Mouse (Mus musculus) heart, embryonic 14.5 days (tissue): ENCODE data around the gene Gm2075. TPM values are rescaled to one million over a fixed set of nuclear protein-coding genes. Genes with fewer than 3 reads are reported as not detected.
"Not testable (repeated sequence)": the region's sequence is repeated elsewhere in the genome, so short reads cannot be mapped to it uniquely, and the experiment has no call there.

ENCODE experiments used
- ATAC-seq: fragments of 200-750 bp; cut with Nextera tagmentation; 2 replicates; pipeline ENCODE4 v1.8.0; 2017; ENCODE audit warnings: low read depth, moderate TSS enrichment; ENCODE audit not compliant: insufficient number of reproducible peaks, insufficient read depth, low FRiP score
- H3K27ac ChIP-seq, 2 experiments: fragments of 200-500 bp in 1 of 2; fragments of 300-500 bp in 1 of 2; sonication (generic) in 1 of 2; replicated peaks in 1 of 2; 2 replicates each; pipeline ENCODE4 v1.5.1; 2012 to 2014; ENCODE audit warnings: low read depth in 2 of 2, low read length in 2 of 2, control low read depth in 1 of 2, mild to moderate bottlenecking in 1 of 2, mixed read lengths in 1 of 2; ENCODE audit not compliant: control insufficient read depth in 1 of 2, insufficient read depth in 1 of 2
- H3K27me3 ChIP-seq: fragments of 300-500 bp; sonication (generic); 2 replicates; pipeline ENCODE4 v1.6.1; 2014; ENCODE audit warnings: mild to moderate bottlenecking, low read length, control low read depth; ENCODE audit not compliant: control insufficient read depth, insufficient read depth
- H3K36me3 ChIP-seq: fragments of 300-500 bp; sonication (generic); 2 replicates; pipeline ENCODE4 v1.6.1; 2014; ENCODE audit warnings: mild to moderate bottlenecking, control low read depth, low read length, mixed read lengths; ENCODE audit not compliant: control insufficient read depth, insufficient read depth
- H3K4me1 ChIP-seq, 2 experiments: fragments of 200-500 bp in 1 of 2; fragments of 300-500 bp in 1 of 2; sonication (generic) in 1 of 2; 2 replicates each; pipeline ENCODE4 v1.6.1; 2012 to 2014; ENCODE audit warnings: low read length in 2 of 2, control low read depth in 1 of 2, mixed read lengths in 1 of 2; ENCODE audit not compliant: control insufficient read depth in 2 of 2, insufficient read depth in 2 of 2
- H3K4me2 ChIP-seq: fragments of 300-500 bp; sonication (generic); 2 replicates; pipeline ENCODE4 v1.6.1; 2014; ENCODE audit warnings: mild to moderate bottlenecking, low read length
- H3K4me3 ChIP-seq, 2 experiments: fragments of 200-500 bp in 1 of 2; fragments of 300-500 bp in 1 of 2; sonication (generic) in 1 of 2; 2 replicates each; pipeline ENCODE4 v1.5.1; 2012 to 2014; ENCODE audit warnings: low read length in 2 of 2, mild to moderate bottlenecking in 2 of 2, control low read depth in 1 of 2, low read depth in 1 of 2, moderate library complexity in 1 of 2; ENCODE audit not compliant: control insufficient read depth in 1 of 2, insufficient read depth in 1 of 2
- H3K9ac ChIP-seq: fragments of 300-500 bp; sonication (generic); 2 replicates; pipeline ENCODE4 v1.6.1; 2014; ENCODE audit warnings: mild to moderate bottlenecking, low read length
- H3K9me3 ChIP-seq: fragments of 300-500 bp; sonication (generic); 2 replicates; pipeline ENCODE4 v1.6.1; 2016; ENCODE audit warnings: low read length, control low read depth; ENCODE audit not compliant: control insufficient read depth
- WGBS: fragments of 180-500 bp; shearing (Covaris S2); extraction: QIAGEN DNeasy Blood & Tissue Kit; methylation state at CpG from one replicate; pipeline ENCODE4 v1.1.7; 2014; 5-methylcytosine and 5-hydroxymethylcytosine counted together
- polyA plus RNA-seq: library from polyadenylated mRNA; unstranded; fragments of >200 nt; fragmentation: Nextera tagmentation; extraction: Ambion mirVana; gene quantifications from 2 replicates; pipeline ENCODE4 v1.2.1, GENCODE M21; 2014

Gene Gm2075
- polyA plus RNA-seq, result not detected in 2 replicates

DNA sequence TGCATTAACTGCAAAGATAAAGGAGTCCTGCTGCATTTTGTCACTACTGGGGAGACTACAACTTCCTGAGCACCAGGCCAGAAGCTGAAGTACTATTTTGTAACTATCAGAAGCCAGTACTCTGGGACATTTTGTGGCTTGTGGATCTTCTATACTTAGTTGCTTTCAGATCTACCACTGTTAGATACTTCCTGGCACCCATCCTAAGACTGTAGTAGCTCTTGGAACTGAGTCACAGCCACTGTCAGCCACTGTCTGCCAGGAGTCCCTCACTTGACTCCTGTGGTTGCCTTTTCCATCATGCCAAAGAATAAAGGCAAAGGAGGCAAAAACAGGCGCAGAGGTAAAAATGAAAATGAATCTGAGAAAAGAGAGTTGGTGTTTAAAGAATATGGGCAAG is at the start of gene Gm2075:
Gm2075 (plus strand) TSS at position 301 of the 400 bp plus-strand sequence.
- no CpG with 5 or more reads among the region's 1 CpGs for WGBS
- ATAC-seq, result not testable (repeated sequence)

DNA sequence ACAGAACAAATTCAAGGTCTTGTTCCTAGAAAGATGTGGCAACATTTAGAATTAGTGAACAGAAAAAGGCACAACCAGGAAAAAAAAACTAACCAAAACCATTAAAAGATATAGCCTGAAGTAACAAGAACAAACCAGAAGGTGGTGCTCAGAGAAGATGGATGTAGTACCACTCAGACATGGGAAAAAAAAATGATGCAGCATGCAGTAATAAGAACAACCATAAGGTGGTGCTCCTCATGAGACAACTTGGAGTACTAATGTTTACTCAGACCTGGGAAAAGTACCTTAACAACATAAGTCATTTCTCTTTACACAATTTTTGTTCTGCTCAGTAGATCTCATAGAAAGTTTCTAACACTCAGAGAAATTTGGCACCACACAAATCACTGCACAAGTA is 27.6 kb upstream of the Gm2075 start:
- H3K27me3 ChIP-seq, H3K36me3 ChIP-seq, H3K9me3 ChIP-seq, H3K4me3 ChIP-seq, H3K9ac ChIP-seq, ATAC-seq, H3K27ac ChIP-seq, H3K4me2 ChIP-seq, H3K4me1 ChIP-seq: not testable (repeated sequence)

More for the DNA sequence above, at the start of gene Gm2075:
- H3K36me3 ChIP-seq, H3K9me3 ChIP-seq, H3K4me1 ChIP-seq, H3K27ac ChIP-seq, H3K9ac ChIP-seq, H3K4me2 ChIP-seq, H3K27me3 ChIP-seq, H3K4me3 ChIP-seq: not testable (repeated sequence)

DNA sequence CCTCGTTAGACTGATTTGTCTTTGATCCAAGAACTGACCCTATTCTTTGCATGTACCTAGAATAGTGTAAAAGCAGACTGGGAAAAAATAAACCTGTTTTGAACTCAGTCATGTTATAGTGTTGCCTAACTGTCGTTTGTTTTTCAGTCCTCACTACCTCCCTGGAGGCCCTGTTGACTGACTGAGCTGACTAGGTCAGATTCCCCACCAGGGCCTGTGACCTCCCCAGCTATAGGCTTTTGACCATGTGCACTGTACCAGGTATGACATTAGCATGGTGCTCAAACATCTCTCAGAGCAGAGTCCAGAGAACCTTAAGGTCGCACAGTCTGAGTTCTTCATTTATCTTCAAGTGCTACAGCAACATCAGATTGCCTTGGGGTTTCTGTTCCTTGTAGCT is 7.5 kb upstream of the Gm2075 start:
- not testable (repeated sequence) for H3K27ac ChIP-seq, H3K9ac ChIP-seq, H3K9me3 ChIP-seq, ATAC-seq, H3K36me3 ChIP-seq, H3K4me2 ChIP-seq, H3K27me3 ChIP-seq, H3K4me3 ChIP-seq, H3K4me1 ChIP-seq
- WGBS, result 63% methylated on average over 3 of the region's 3 CpGs

DNA sequence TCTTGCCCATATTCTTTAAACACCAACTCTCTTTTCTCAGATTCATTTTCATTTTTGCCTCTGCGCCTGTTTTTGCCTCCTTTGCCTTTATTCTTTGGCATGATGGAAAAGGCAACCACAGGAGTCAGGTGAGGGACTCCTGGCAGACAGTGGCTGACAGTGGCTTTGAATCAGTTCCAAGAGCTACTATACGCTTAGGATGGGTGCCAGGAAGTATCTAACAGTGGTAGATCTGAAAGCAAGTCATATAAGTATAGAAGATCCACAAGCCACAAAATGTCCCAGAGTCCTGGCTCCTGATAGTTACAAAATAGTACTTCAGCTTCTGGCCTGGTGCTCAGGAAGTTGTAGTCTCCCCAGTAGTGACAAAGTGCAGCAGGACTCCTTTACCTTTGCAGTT is 7.0 kb downstream of the Gm2075 start, which contains the start of gene Gm6803:
Gm6803 (minus strand) TSS at position 101 of the 400 bp plus-strand sequence.
- not testable (repeated sequence) for H3K27me3 ChIP-seq, H3K27ac ChIP-seq, H3K36me3 ChIP-seq, H3K4me1 ChIP-seq, H3K4me3 ChIP-seq, ATAC-seq, H3K4me2 ChIP-seq, H3K9me3 ChIP-seq, H3K9ac ChIP-seq
- 65% methylated on average over 2 of the region's 2 CpGs for WGBS

DNA sequence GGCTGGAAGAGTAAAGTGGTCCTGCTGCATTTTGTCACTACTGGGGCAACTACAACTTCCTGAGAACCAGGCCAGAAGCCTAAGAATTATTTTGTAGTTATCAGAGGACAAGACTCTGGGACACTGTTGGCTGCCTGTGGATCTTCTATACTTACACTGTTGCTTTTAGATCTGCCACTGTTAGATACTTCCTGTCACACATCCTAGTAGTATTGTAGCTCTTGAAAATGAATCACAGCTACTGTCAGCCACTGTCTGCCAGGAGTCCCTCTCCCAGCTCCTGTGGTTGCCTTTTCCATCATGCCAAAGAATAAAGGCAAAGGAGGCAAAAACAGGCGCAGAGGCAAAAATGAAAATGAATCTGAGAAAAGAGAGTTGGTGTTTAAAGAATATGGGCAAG is 15.1 kb downstream of the Gm2075 start, which contains the start of gene Gm2056:
Gm2056 (plus strand) TSS at position 301 of the 400 bp plus-strand sequence.
- ATAC-seq, H3K27ac ChIP-seq, H3K4me3 ChIP-seq, H3K4me2 ChIP-seq, H3K9me3 ChIP-seq, H3K27me3 ChIP-seq, H3K36me3 ChIP-seq, H3K4me1 ChIP-seq, H3K9ac ChIP-seq: not testable (repeated sequence)
- 64% methylated on average over 1 of the region's 1 CpGs for WGBS

DNA sequence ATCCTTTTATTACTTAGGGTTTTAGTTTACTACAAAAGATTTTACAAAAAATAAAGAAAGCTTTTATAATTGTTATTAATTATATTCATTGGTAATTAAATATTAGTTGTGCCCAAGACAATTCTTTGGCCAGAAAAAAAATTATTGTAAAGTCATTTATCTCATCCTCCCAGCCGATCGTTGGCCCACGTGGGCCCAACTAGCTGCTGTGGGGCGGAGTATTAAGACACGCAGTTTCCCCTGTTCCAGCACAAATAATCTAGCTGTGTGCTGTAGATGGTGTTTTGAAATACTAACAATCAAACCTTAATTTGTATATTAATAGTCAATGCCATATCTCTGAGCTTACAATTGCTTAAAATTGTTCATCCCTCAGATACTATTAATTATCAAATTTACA is 20.6 kb downstream of the Gm2075 start:
- not testable (repeated sequence) for H3K27me3 ChIP-seq, H3K4me1 ChIP-seq, H3K9ac ChIP-seq, H3K4me3 ChIP-seq, H3K9me3 ChIP-seq, ATAC-seq, H3K36me3 ChIP-seq, H3K4me2 ChIP-seq, H3K27ac ChIP-seq
- WGBS, result 82% methylated on average over 5 of the region's 5 CpGs

DNA sequence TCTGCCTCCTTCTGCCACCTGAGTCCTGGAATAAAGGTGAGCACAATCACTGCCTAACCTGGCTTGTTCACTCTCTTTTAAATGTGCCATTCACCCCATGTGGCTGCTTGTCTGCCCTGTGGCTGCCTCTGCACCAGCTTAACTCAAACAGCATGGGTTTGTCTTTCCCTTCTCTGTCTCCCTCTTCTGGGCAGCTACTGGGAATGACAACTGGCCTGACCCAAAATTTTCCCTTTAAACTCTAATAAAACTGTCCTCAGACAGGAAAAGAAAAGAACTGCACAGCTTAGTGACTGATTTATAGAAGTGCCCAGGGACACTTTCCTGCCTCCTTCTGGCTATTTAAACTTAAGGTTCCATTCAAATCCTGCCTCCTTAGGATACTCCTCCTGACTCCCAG is 27.4 kb downstream of the Gm2075 start:
- not testable (repeated sequence) for H3K4me1 ChIP-seq, H3K9ac ChIP-seq, H3K27me3 ChIP-seq, H3K4me2 ChIP-seq, ATAC-seq, H3K4me3 ChIP-seq, H3K27ac ChIP-seq, H3K36me3 ChIP-seq, H3K9me3 ChIP-seq

DNA sequence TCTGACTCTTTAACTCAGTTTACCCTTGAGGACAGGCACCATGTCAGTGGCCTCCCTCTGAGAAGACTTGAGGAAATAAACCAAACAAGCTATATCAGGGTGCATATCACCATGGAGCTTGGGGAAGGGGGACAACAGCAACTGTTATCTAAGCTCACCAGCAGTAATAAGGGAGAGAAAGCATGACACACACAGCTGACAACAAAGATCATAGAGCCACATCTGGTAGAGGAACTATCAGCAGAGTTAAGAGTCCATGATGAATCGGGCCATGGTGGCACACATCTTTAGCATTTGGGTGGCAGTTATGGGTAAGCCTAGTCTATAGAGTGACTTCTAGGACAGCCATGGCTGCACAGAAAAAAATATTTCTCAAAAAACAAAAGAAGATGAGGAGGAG is 28.1 kb downstream of the Gm2075 start:
- ATAC-seq, H3K4me3 ChIP-seq, H3K27ac ChIP-seq, H3K9me3 ChIP-seq, H3K27me3 ChIP-seq, H3K4me1 ChIP-seq, H3K9ac ChIP-seq, H3K4me2 ChIP-seq, H3K36me3 ChIP-seq: not testable (repeated sequence)
- WGBS, result 87% methylated on average over 1 of the region's 1 CpGs
